Mouse (Mus musculus) stomach, postnatal 0 days (tissue): ENCODE data around the gene Cnih3.

Experiments used
- CTCF ChIP-seq: IDR thresholded peaks from 2 replicates; pipeline ENCODE4 v1.5.1; 2016; ENCODE audit warnings: antibody characterized with exemption, low read depth, mild to moderate bottlenecking, moderate library complexity
- EP300 ChIP-seq: optimal IDR thresholded peaks from 2 replicates; pipeline ENCODE3; 2016; ENCODE audit warnings: antibody characterized with exemption

GRCm38 (mm10) chr1:181476557-181476956, 124.1 kb downstream of the Cnih3 start:
- TF ChIP-seq EP300 (no peak), CTCF (no peak)
